Mouse (Mus musculus) bone marrow, adult 2 months (tissue): ENCODE measurements around the gene Rnf157.

Source experiments
- CTCF ChIP-seq: fragments of 200-500 bp; IDR thresholded peaks from 2 replicates; pipeline ENCODE4 v1.5.1; 2011; ENCODE audit warnings: low read length, control low read depth; ENCODE audit not compliant: control insufficient read depth, insufficient read depth
- POLR2A ChIP-seq: fragments of 200-500 bp; IDR thresholded peaks from 2 replicates; pipeline ENCODE4 v1.6.1; 2011; ENCODE audit warnings: low read depth, mild to moderate bottlenecking, control low read depth, low read length, borderline replicate concordance; ENCODE audit not compliant: control insufficient read depth

DNA sequence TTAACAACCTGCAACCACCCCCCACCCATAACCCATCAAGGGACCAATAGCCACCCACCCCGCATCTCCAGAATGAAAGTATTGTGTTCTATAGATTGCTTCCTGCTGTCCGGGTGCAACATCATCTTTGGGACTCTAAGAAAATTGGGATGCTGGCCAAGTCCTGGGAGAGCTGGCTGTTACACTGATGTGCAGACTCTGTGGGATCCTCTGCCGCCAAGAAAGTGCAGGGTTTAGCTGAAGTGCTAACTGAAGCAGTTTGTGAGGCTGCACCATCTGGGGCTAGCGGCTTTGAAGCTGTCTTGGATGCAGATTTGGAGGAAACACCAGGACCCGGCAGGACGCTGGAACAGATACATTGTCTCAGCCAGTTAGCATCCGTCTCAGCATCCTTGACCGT, 101.7 kb downstream of the Rnf157 start:
- no peak for TF ChIP-seq POLR2A
- no peak for TF ChIP-seq CTCF
